Mouse (Mus musculus): ENCODE measurements at regions not wholly inside any gene's neighbourhood (a gene's known extent, or its start where the extent isn't known, plus 50 kb on each side); places are given as distances from the start of the nearest gene placed in this dataset.

DNA sequence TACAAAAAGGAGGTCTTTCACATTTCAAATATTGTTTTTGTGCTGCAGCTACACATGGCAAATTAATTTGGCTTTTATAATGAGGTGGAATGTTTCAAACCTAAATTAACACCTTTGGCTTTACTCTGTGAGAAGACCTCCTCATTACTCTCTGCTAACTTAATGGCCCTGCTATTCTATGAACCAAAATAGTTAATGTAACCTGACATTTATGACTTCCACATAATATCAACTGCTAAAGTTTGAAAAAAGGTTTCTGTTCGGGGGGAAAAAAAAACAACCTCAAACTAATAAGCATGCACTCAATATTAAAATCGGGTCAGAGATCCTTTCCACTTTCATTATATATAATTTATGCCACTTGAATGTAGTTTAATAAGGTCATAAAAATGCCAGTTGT, 197.2 kb upstream of the Cep162 start:
- Histone ChIP-seq H3K27ac (ENCODE audit: control insufficient read depth, low read depth, low read length) (no peak overlapping the region), H3K4me1 (ENCODE audit: control insufficient read depth in 1 of 2, insufficient read depth in 2 of 2, low read length in 2 of 2) (no peaks in the 10 kb centered on the region), H3K27me3 (ENCODE audit: control insufficient read depth in 1 of 2, insufficient read depth in 2 of 2, low read length in 2 of 2) (no peaks in the 10 kb centered on the region), H3K4me3 (ENCODE audit: control insufficient read depth in 1 of 2, insufficient read depth in 1 of 2, low read depth in 2 of 2, low read length in 2 of 2) (no peak overlapping the region), H3K36me3 (ENCODE audit: control insufficient read depth in 1 of 2, insufficient read depth in 2 of 2, low read length in 2 of 2) (no peaks in the 10 kb centered on the region), H3K9ac (ENCODE audit: control insufficient read depth, low read depth, low read length, poor library complexity, severe bottlenecking) (no peak overlapping the region), H3K79me2 (ENCODE audit: control insufficient read depth, insufficient read depth, low read length, poor library complexity) (no peaks in the 10 kb centered on the region), H3K9me3 (replicated peaks; ENCODE audit: insufficient read depth, low read length) (no peaks in the 10 kb centered on the region)
- no peak for TF ChIP-seq MAX (IDR thresholded peaks at IDR 0.05; ENCODE audit: low read length)
- TF ChIP-seq TAL1 (IDR thresholded peaks at IDR 0.05; ENCODE audit: low read length) = no peak
- no peak for DNase-seq (ENCODE audit: low read depth, low spot score)

DNA sequence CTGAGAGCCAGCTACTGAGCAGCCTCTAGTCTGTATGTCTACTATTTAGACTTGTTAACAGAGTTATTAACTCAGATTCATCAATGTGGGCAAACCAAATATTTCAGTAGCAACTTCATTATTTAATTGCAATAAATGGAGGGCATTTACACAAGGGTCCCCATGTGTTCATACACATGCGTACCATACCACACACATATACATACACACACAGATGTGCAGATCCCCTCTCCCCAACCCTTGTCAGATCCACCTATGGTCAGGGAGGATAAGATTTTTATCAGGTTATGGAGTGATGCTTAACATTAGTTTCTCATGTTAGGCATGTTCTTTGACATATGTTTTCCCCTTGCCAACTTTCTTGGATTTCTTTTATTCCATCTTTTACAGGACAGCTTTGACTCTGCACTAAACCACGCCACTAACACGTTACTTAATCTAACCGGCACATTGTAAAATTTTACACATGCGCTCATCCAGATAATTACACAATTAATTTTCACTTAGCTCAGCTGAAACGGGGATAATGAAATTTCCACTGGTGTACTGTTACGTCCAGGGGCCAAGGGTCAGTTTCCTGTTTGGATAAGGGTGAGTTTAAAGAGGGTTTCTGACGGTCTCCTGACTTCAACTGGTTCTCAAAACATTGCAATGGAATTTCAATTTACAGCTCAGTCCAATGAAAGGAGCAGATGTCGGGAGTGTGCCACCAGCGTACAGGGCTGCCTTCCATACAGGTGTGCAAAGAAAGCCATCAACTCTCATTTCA, 188.3 kb upstream of the Cep162 start:
- H3K79me2 ChIP-seq (ENCODE audit: control insufficient read depth, insufficient read depth, low read length, poor library complexity) = no peaks in the 10 kb centered on the region
- no peaks in the 10 kb centered on the region for H3K36me3 ChIP-seq (ENCODE audit: control insufficient read depth in 1 of 2, insufficient read depth in 2 of 2, low read length in 2 of 2)
- TF ChIP-seq MXI1 (IDR thresholded peaks at IDR 0.05; ENCODE audit: low read depth, low read length) (no peak), ELF1 (IDR thresholded peaks at IDR 0.05; ENCODE audit: low read depth, low read length) (no peak), CHD2 (IDR thresholded peaks at IDR 0.05; ENCODE audit: low read length) (no peak), UBTF (IDR thresholded peaks at IDR 0.05; ENCODE audit: borderline replicate concordance, insufficient read depth, low read depth, low read length) (no peak), MYB (IDR thresholded peaks at IDR 0.05; ENCODE audit: low read depth, low read length) (no peak), USF1 (IDR thresholded peaks at IDR 0.05; ENCODE audit: low read depth, low read length) (no peak), TBP (IDR thresholded peaks at IDR 0.05; ENCODE audit: low read depth, low read length) (no peak), ZNF384 (IDR thresholded peaks at IDR 0.05; ENCODE audit: low read depth, low read length) (no peak), SMC3 (IDR thresholded peaks at IDR 0.05; ENCODE audit: low read depth, low read length) (no peak), MAFK (IDR thresholded peaks at IDR 0.05; ENCODE audit: borderline replicate concordance, low read depth, low read length) (no peak), MAZ (IDR thresholded peaks at IDR 0.05; ENCODE audit: low read depth, low read length) (no peak), GABPA (IDR thresholded peaks at IDR 0.05; ENCODE audit: low read depth, low read length) (no peak), CHD1 (IDR thresholded peaks at IDR 0.05; ENCODE audit: low read depth, low read length) (no peak), CTCF (IDR thresholded peaks at IDR 0.05 in 2 of 3, conservative IDR thresholded peaks at IDR 0.05 in 1 of 3; ENCODE audit: control insufficient read depth in 1 of 3, insufficient read depth in 1 of 3, low read depth in 2 of 3, low read length in 3 of 3, poor library complexity in 1 of 3, severe bottlenecking in 1 of 3) (no peak), RAD21 (IDR thresholded peaks at IDR 0.05; ENCODE audit: low read depth, low read length) (no peak), E2F4 (IDR thresholded peaks at IDR 0.05; ENCODE audit: borderline replicate concordance, low read depth, low read length) (no peak), KAT2A (conservative IDR thresholded peaks at IDR 0.05; ENCODE audit: low read depth, low read length) (no peak), HCFC1 (IDR thresholded peaks at IDR 0.05; ENCODE audit: low read depth, low read length) (no peak)
- no peak overlapping the region for H3K9ac ChIP-seq (ENCODE audit: control insufficient read depth, low read depth, low read length, poor library complexity, severe bottlenecking)
- no peak for DNase-seq (ENCODE audit: low read depth, low spot score)
- no peaks in the 10 kb centered on the region for H3K9me3 ChIP-seq (replicated peaks; ENCODE audit: insufficient read depth, low read length)
- no peaks in the 10 kb centered on the region for H3K27me3 ChIP-seq (ENCODE audit: control insufficient read depth in 1 of 2, insufficient read depth in 2 of 2, low read length in 2 of 2)
- no peaks in the 10 kb centered on the region for H3K4me1 ChIP-seq (ENCODE audit: control insufficient read depth in 1 of 2, insufficient read depth in 2 of 2, low read length in 2 of 2)
- H3K4me3 ChIP-seq (ENCODE audit: control insufficient read depth in 1 of 2, insufficient read depth in 1 of 2, low read depth in 2 of 2, low read length in 2 of 2) = no peak overlapping the region
- no peak overlapping the region for H3K27ac ChIP-seq (ENCODE audit: control insufficient read depth, low read depth, low read length)
